Mouse (Mus musculus) cerebellum, adult 2 months (tissue): ENCODE measurements at regions not wholly inside any gene's neighbourhood (a gene's known extent, or its start where the extent isn't known, plus 50 kb on each side); places are given as distances from the start of the nearest gene placed in this dataset.

Experiments
- CTCF ChIP-seq: fragments of 200-500 bp; IDR thresholded peaks from 2 replicates; pipeline ENCODE4 v1.5.1; 2011; ENCODE audit warnings: low read depth, mild to moderate bottlenecking, control low read depth, low read length, moderate library complexity, borderline replicate concordance; ENCODE audit not compliant: insufficient read depth
- POLR2A ChIP-seq: fragments of 200-500 bp; IDR thresholded peaks from 2 replicates; pipeline ENCODE4 v1.6.1; 2011; ENCODE audit warnings: low read length, control low read depth, borderline replicate concordance; ENCODE audit not compliant: insufficient read depth

DNA sequence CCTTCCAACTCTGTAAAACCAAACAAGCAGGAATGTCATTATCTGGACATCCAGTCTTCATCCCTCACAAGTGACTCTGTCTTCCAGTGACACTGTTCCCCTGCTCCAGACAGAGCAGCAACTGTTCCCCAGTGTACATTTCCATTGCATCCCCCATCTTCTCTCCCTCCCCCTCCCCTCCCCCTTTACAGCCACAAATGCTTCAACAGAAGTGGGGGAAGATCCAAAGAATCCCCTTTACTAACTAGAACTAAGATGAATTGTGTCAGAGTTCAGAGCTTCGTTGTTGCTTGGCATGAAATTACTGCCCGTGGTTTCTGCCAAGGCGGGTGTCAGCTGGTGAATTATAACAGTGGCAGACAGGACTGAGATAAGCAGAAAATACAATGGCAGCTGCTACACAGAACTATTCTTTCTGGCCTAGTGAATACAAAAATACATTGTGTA is 673.7 kb upstream of the Marcks start:
- TF ChIP-seq CTCF = no peak
- TF ChIP-seq POLR2A = no peak
